Mouse (Mus musculus): ENCODE results near the gene B230104I21Rik. TPM values are rescaled to one million over a fixed set of nuclear protein-coding genes. Genes with fewer than 3 reads are reported as not detected.
A peak's percentile ranks its signal among the peaks of the same experiment; 100 is the strongest.

B230104I21Rik gene
- polyA plus RNA-seq, 1 experiment from 2014 or later, result not detected

DNA sequence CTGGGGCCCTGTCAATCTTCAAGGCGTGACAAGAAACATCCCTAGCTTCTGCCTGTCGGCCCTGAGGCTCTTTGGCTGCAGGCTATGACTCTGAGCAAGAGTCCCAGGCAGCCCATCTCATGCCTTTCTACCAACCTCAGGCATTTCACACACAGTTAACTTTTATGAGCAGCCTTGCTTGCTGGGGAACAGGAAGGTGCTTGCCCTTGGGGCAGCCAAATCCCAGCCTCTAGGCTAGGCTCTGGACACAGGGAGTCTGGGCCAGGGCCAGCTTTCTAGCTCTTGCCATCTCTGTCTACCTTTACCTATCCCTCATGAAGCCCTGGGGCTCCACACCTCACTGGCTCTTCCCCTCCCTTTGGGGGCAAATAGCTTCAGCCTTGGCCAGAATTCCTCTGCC lies 53.7 kb downstream of the B230104I21Rik start:
- ATAC-seq (replicated peaks; ENCODE audit: insufficient number of reproducible peaks, low FRiP score, low TSS enrichment, low read depth), result no peak
- no peak for DNase-seq (ENCODE audit: low spot score)
- H3K4me3 ChIP-seq (ENCODE audit: low read depth, low read length), result no peak overlapping the region
- no peaks in the 10 kb centered on the region for H3K27me3 ChIP-seq (ENCODE audit: control insufficient read depth, insufficient read depth, low read length)
- peaks cover 32% of the 10 kb centered on the region for H3K4me1 ChIP-seq (ENCODE audit: control insufficient read depth, insufficient read depth, low read length)
- no peaks in the 10 kb centered on the region for H3K36me3 ChIP-seq (replicated peaks; ENCODE audit: control insufficient read depth, insufficient read depth, low read depth, low read length)
- H3K4me2 ChIP-seq (ENCODE audit: low read depth, low read length), result no peak overlapping the region
- H3K9ac ChIP-seq (replicated peaks; ENCODE audit: low read length), result no peak overlapping the region
- H3K27ac ChIP-seq (replicated peaks; ENCODE audit: low read depth, low read length), result peak overlapping the region; percentile 80
- H3K9me3 ChIP-seq (replicated peaks; ENCODE audit: control insufficient read depth, low read length), result no peaks in the 10 kb centered on the region
- 85% methylated on average over 2 of the region's 2 CpGs for WGBS

DNA sequence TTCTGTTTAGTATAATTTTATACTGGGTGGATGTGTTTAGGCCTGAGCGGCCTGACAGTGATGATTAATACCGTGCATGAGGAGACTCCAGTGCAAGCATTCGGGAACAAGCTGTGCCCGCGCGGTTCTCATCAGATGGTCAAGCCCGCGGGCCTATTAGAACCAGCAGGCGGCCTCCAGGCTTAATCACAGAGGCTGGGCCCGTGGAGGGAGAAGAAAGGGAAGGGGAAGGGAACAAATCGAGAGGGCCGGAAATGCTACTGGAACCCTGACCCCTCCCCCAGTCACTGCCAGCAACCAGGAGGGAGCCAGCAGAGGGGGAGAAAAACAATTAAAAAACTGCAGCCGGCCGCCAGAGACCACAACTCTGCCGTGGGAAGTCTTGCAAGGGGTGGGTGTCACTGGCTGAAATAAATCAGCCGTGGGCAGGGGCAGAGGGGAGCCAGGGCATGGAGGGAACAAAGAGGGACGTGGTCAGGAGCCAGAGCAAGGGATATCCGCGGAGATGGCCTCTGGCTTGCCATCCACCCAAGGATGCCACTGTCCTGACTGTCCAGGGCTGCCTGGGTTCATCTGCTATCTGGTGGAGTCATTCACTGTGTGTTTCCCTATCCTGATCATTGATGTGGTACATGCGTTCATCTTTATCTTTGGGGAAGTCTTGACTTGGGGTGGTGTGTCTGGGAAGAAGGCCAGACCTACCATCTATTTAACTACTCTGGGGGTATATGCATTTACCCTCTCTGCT lies 54.6 kb downstream of the B230104I21Rik start:
- no peaks in the 10 kb centered on the region for H3K27me3 ChIP-seq (ENCODE audit: control insufficient read depth, insufficient read depth, low read length)
- peak overlapping the region; percentile 80 for H3K27ac ChIP-seq (replicated peaks; ENCODE audit: low read depth, low read length)
- H3K4me2 ChIP-seq (ENCODE audit: low read depth, low read length), result peak overlapping the region; percentile 20
- H3K4me3 ChIP-seq (ENCODE audit: low read depth, low read length), result no peak overlapping the region
- no peaks in the 10 kb centered on the region for H3K9me3 ChIP-seq (replicated peaks; ENCODE audit: control insufficient read depth, low read length)
- WGBS, result 8% methylated on average over 20 of the region's 20 CpGs
- peak; percentile 88 for DNase-seq (ENCODE audit: low spot score)
- H3K9ac ChIP-seq (replicated peaks; ENCODE audit: low read length), result peak overlapping the region; percentile 34
- H3K36me3 ChIP-seq (replicated peaks; ENCODE audit: control insufficient read depth, insufficient read depth, low read depth, low read length), result no peaks in the 10 kb centered on the region
- peaks cover 30% of the 10 kb centered on the region for H3K4me1 ChIP-seq (ENCODE audit: control insufficient read depth, insufficient read depth, low read length)
- peak; percentile 68 for ATAC-seq (replicated peaks; ENCODE audit: insufficient number of reproducible peaks, low FRiP score, low TSS enrichment, low read depth)

DNA sequence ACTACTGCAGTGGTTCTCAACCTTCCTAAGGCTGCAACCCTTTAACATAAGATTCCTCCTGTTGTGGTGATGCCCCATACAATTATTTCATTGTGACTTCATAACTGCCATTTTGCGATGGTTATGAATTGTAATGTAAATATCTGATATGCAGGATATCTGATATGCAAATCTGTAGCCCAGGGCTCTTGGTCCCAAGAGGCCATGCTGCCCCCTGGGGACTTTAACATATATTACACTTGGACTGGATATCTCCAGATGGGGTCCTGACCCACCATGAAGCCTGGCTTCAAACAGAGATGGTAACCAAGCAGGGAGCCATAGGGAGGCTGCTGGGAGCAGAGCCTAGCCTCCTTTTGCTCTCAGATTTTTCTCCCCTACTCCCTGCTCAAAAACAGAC lies 56.7 kb downstream of the B230104I21Rik start:
- H3K27ac ChIP-seq (replicated peaks; ENCODE audit: low read depth, low read length), result no peak overlapping the region
- 82% methylated on average over 1 of the region's 1 CpGs for WGBS
- no peaks in the 10 kb centered on the region for H3K27me3 ChIP-seq (ENCODE audit: control insufficient read depth, insufficient read depth, low read length)
- DNase-seq (ENCODE audit: low spot score) (no peak), ATAC-seq (replicated peaks; ENCODE audit: insufficient number of reproducible peaks, low FRiP score, low TSS enrichment, low read depth) (no peak)
- H3K4me1 ChIP-seq (ENCODE audit: control insufficient read depth, insufficient read depth, low read length), result peaks cover 23% of the 10 kb centered on the region
- no peaks in the 10 kb centered on the region for H3K36me3 ChIP-seq (replicated peaks; ENCODE audit: control insufficient read depth, insufficient read depth, low read depth, low read length)
- H3K4me2 ChIP-seq (ENCODE audit: low read depth, low read length), result no peak overlapping the region
- H3K9ac ChIP-seq (replicated peaks; ENCODE audit: low read length), result no peak overlapping the region
- H3K4me3 ChIP-seq (ENCODE audit: low read depth, low read length), result no peak overlapping the region
- no peaks in the 10 kb centered on the region for H3K9me3 ChIP-seq (replicated peaks; ENCODE audit: control insufficient read depth, low read length)

DNA sequence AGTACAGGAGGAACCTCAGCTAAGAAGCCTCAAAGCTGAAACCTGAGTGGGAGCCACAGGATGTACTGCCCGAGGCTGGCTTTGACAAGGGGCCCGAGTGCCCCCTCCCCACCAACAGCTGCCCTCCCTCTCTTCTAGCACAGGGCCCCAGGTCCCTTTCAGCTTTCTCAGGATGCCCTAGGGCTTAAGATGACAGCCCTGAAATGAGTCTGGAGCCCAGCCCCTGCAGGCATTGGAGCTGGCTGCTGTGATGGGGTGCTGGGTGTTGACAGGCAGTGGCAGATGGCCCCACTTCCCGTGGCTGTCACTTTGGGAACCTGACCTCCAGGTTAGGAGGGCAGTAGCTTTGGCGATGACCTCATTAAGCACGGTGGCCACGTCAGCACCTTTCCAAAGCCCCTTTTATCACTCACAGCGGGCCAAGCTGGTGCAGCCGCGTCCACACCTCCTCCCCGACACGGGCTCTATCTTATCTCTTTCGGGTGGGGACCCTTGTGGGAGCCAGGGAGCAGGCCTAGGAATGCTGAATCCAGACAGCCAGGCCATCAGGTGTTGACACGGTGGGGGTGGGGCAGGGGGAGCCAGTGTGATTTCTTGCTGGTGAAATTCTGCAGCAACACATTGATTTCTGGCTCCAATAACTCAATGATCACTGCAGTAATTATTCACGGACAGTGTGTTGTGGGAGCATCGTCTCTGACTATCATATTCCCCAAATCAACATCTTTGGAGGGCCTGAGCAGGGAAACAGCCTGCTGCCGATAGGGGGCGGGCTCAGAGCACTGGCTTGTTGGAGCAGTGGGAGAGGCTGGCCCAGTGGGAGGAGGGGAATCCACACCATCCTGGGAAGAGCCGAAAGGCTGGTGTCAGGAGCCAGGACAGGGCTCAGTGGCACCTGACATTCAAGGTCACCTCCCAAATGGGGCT lies 57.5 kb downstream of the B230104I21Rik start:
- peak; percentile 62 for DNase-seq (ENCODE audit: low spot score)
- Histone ChIP-seq H3K9me3 (replicated peaks; ENCODE audit: control insufficient read depth, low read length) (no peaks in the 10 kb centered on the region), H3K27ac (replicated peaks; ENCODE audit: low read depth, low read length) (no peak overlapping the region), H3K4me2 (ENCODE audit: low read depth, low read length) (no peak overlapping the region), H3K36me3 (replicated peaks; ENCODE audit: control insufficient read depth, insufficient read depth, low read depth, low read length) (no peaks in the 10 kb centered on the region), H3K9ac (replicated peaks; ENCODE audit: low read length) (no peak overlapping the region; the same call in 1 of the 2 replicates), H3K4me3 (ENCODE audit: low read depth, low read length) (no peak overlapping the region), H3K4me1 (ENCODE audit: control insufficient read depth, insufficient read depth, low read length) (peaks cover 22% of the 10 kb centered on the region), H3K27me3 (ENCODE audit: control insufficient read depth, insufficient read depth, low read length) (no peaks in the 10 kb centered on the region)
- WGBS, result 27% methylated on average over 18 of the region's 18 CpGs
- ATAC-seq (replicated peaks; ENCODE audit: insufficient number of reproducible peaks, low FRiP score, low TSS enrichment, low read depth), result 0 out of 2 replicates have a peak, but pooled peaks have one; percentile 2

DNA sequence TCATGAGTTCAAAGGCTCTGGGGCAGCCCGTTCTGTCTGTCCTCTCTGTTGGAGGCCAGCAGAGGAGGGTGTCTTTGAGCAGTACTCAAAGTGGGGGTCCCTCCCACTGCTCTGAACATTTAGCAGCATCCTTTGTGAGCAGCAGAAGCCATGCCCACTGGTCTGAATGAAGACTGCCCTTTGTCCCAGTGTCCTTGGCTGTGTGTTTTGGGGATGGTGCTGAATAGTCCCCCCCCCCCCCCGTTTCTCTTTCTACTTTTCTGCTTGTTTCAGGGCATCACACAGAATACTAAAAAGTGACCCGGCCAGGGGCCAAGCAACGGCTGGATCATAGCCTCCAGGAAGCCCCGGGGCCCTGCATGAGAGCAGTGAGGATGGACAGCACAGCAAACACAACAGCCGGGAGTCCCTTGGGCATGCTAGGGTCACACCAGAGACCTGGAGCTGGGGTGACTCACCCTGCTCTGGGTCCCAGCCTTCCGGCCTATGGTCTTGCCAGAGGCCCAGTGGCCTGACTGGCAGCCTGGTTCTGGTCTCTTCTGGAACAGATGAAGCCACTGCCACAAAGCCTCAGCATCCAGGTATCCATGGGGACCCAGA lies 58.3 kb downstream of the B230104I21Rik start:
- 58% methylated on average over 7 of the region's 7 CpGs for WGBS
- ATAC-seq (replicated peaks; ENCODE audit: insufficient number of reproducible peaks, low FRiP score, low TSS enrichment, low read depth), result no peak
- Histone ChIP-seq H3K27me3 (ENCODE audit: control insufficient read depth, insufficient read depth, low read length) (no peaks in the 10 kb centered on the region), H3K4me1 (ENCODE audit: control insufficient read depth, insufficient read depth, low read length) (peaks cover 22% of the 10 kb centered on the region), H3K9me3 (replicated peaks; ENCODE audit: control insufficient read depth, low read length) (no peaks in the 10 kb centered on the region), H3K9ac (replicated peaks; ENCODE audit: low read length) (no peak overlapping the region), H3K36me3 (replicated peaks; ENCODE audit: control insufficient read depth, insufficient read depth, low read depth, low read length) (no peaks in the 10 kb centered on the region), H3K27ac (replicated peaks; ENCODE audit: low read depth, low read length) (no peak overlapping the region), H3K4me3 (ENCODE audit: low read depth, low read length) (no peak overlapping the region), H3K4me2 (ENCODE audit: low read depth, low read length) (no peak overlapping the region)
- DNase-seq (ENCODE audit: low spot score), result no peak

DNA sequence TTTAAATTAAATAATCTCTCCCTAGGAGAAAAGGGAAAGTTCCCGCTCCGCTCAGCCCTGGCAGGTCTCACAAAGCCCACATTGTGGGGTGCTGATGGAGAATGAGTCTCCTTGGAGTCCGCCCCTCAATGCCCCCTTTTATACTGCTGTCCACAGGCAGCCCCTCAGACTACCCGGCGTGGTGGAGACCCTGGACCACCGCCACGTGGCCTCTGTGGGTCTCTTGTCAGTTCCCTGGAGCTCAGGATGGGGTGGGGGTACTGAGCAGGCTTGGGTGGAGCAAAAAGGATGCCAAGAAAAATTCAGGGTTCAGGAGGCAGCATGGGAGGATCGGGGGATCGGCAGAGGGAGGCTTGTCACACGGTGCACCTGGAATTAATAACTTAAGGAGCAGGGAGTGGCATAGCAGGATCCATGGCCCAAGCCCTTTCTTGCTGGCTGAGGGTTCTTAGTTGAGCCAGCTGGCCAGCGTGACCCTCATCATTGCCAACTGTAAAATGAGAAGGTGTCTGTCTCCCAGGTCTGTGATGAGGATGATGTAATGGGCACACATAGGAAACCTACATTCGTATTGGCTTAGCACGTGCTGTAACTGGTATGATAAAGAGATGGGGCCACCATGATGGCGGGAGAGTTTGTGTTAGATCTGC lies 60.9 kb downstream of the B230104I21Rik start:
- peaks cover 14% of the 10 kb centered on the region for H3K4me1 ChIP-seq (ENCODE audit: control insufficient read depth, insufficient read depth, low read length)
- ATAC-seq (replicated peaks; ENCODE audit: insufficient number of reproducible peaks, low FRiP score, low TSS enrichment, low read depth), result no peak
- H3K36me3 ChIP-seq (replicated peaks; ENCODE audit: control insufficient read depth, insufficient read depth, low read depth, low read length), result no peaks in the 10 kb centered on the region
- H3K4me3 ChIP-seq (ENCODE audit: low read depth, low read length), result no peak overlapping the region
- WGBS, result 69% methylated on average over 14 of the region's 14 CpGs
- H3K9ac ChIP-seq (replicated peaks; ENCODE audit: low read length), result no peak overlapping the region
- DNase-seq (ENCODE audit: low spot score), result no peak
- no peaks in the 10 kb centered on the region for H3K27me3 ChIP-seq (ENCODE audit: control insufficient read depth, insufficient read depth, low read length)
- H3K9me3 ChIP-seq (replicated peaks; ENCODE audit: control insufficient read depth, low read length), result no peaks in the 10 kb centered on the region
- no peak overlapping the region for H3K27ac ChIP-seq (replicated peaks; ENCODE audit: low read depth, low read length)
- H3K4me2 ChIP-seq (ENCODE audit: low read depth, low read length), result no peak overlapping the region

Measured in embryonic facial prominence, embryonic 11.5 days (tissue).